Mouse (Mus musculus) kidney, postnatal 0 days (tissue): Measurements from ENCODE around the gene Fopnl. TPM values are rescaled to one million over a fixed set of nuclear protein-coding genes. Genes with fewer than 3 reads are reported as not detected.

Experiments
- ATAC-seq: fragments of 200-750 bp; cut with Nextera tagmentation; replicated peaks from 2 replicates; pipeline ENCODE4 v1.8.0; 2017; ENCODE audit warnings: low read depth, moderate number of reproducible peaks, moderate TSS enrichment, moderate library complexity; ENCODE audit not compliant: low FRiP score
- DNase-seq: peaks from one replicate; pipeline ENCODE4 v3.0.0-alpha.2; 2016; ENCODE audit warnings: low spot score
- H3K27ac ChIP-seq: fragments of 300-500 bp; sonication (generic); 2 replicates; pipeline ENCODE4 v1.5.1; 2014; ENCODE audit warnings: mild to moderate bottlenecking
- H3K27me3 ChIP-seq: fragments of 300-500 bp; sonication (generic); 2 replicates; pipeline ENCODE4 v1.6.1; 2014; ENCODE audit warnings: low read length, mixed read lengths; ENCODE audit not compliant: insufficient read depth
- H3K36me3 ChIP-seq: fragments of 300-500 bp; sonication (generic); 2 replicates; pipeline ENCODE4 v1.6.1; 2014; ENCODE audit warnings: low read length, mixed read lengths; ENCODE audit not compliant: insufficient read depth
- H3K4me1 ChIP-seq: fragments of 300-500 bp; sonication (generic); replicated peaks from 2 replicates; pipeline ENCODE4 v1.6.1; 2014; ENCODE audit warnings: antibody characterized with exemption, low read length, mixed read lengths; ENCODE audit not compliant: insufficient read depth
- H3K4me2 ChIP-seq: fragments of 300-500 bp; sonication (generic); 2 replicates; pipeline ENCODE4 v1.6.1; 2014; ENCODE audit warnings: mild to moderate bottlenecking, low read length, moderate library complexity, mixed read lengths
- H3K4me3 ChIP-seq: fragments of 300-500 bp; sonication (generic); replicated peaks from 2 replicates; pipeline ENCODE4 v1.5.1; 2014; ENCODE audit warnings: low read depth, low read length
- H3K9ac ChIP-seq: fragments of 300-500 bp; sonication (generic); 2 replicates; pipeline ENCODE4 v1.6.1; 2014; ENCODE audit warnings: low read depth, low read length
- H3K9me3 ChIP-seq: fragments of 300-500 bp; sonication (generic); replicated peaks from 2 replicates; pipeline ENCODE4 v1.6.1; 2016; ENCODE audit warnings: low read length, inconsistent platforms, mixed read lengths
- CTCF ChIP-seq: IDR thresholded peaks from 2 replicates; pipeline ENCODE4 v1.5.1; 2016; ENCODE audit warnings: antibody characterized with exemption, low read depth, mild to moderate bottlenecking, moderate library complexity
- WGBS: fragments of 180-500 bp; shearing (Covaris S2); extraction: QIAGEN DNeasy Blood & Tissue Kit; methylation state at CpG from one replicate; pipeline ENCODE4 v1.1.7; 2014; 5-methylcytosine and 5-hydroxymethylcytosine counted together
- polyA plus RNA-seq: library from polyadenylated mRNA; unstranded; fragments of >200 nt; fragmentation: Nextera tagmentation; extraction: Ambion mirVana; gene quantifications from 2 replicates; pipeline ENCODE4 v1.2.1, GENCODE M21; 2015

The Fopnl gene
- polyA plus RNA-seq: 144 and 149 TPM in 2 replicates

DNA sequence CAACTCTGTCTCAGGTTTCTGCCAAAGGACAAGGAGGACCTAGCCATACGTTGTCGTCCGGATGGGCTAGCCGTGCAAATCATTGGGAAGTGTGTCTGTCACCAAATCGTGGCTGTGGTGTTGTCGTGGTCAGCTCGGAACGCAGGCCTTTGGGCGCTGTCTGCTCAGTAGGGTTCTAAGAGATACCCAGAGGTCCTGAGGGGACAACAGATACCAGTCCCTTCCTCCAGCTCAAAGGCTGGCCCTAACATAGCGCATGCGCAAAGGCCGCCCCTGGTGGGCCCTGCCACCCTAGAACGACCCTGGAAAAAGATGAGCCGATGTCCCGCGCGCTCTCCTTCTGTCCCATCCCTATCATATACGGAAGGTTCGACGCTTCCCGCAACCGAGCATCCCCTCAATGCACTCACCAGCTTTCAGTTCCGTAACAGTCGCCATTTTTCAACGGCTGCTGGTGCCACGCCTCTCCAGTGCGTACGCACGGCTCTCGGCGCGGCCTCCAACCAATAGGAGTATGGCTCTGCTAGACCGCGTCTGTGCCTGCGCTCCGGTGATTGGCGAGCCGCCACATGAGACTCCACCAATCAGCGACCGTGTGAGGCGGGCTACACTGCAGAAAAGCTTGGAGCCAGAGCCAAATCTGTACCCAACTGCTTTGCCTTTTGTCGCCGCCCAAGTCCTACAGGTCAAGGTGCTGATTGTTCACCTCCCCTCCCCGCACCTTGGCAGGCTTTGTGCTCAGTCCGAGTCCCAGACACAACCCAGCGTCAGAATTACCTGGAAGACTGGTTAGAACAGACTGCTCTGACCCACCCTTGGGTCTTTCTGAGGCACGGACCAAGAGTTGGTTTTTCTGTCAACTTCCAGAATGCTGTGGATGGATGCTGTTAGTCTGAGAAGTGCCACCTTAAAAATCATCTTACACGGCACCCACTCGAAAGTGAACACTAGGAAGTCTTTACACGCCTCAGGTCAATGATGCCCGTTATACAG, at the start of gene Fopnl:
Fopnl (minus strand) TSS at position 522 of the 993 bp plus-strand sequence.
- TF ChIP-seq CTCF: no peak
- 4% methylated on average over 51 of the region's 51 CpGs for WGBS

DNA sequence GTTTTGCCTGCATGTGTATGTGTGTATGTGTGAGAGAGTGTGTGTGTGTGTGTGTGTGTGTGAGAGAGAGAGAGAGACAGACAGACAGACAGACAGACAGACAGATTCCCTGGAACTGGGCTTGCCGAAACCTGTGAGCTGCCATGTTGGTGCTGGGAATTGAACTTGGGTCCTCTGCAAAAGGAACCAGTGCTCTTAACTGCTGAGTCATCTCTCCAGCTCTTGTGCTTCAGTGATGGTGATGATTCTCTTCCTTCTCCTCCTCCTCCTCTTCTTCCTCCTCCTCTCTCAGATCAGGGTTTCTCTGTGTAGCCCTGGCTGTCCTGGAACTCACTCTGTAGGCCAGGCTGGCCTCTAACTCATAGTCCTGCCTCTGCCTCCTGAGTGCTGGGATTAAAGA, 48.8 kb upstream of the Fopnl start:
- Histone ChIP-seq H3K27ac (no peak overlapping the region), H3K4me3 (no peak overlapping the region), H3K9ac (no peak overlapping the region), H3K4me2 (no peak overlapping the region), H3K4me1 (peaks cover 7% of the 10 kb centered on the region), H3K36me3 (no peaks in the 10 kb centered on the region), H3K27me3 (no peaks in the 10 kb centered on the region), H3K9me3 (no peaks in the 10 kb centered on the region)
- ATAC-seq: no peak
- DNase-seq: no peak
- no peak for TF ChIP-seq CTCF
- WGBS: 100% methylated on average over 1 of the region's 1 CpGs

More for the DNA sequence above, at the start of gene Fopnl:
- Histone ChIP-seq H3K4me1 (peaks cover 9% of the 10 kb centered on the region; the same call in 1 of the 2 replicates), H3K9me3 (no peaks in the 10 kb centered on the region), H3K36me3 (peaks cover 4% of the 10 kb centered on the region; the same call in 1 of the 2 replicates), H3K27me3 (no peaks in the 10 kb centered on the region), H3K4me2 (peak within 1 kb of the TSS; percentile 81), H3K27ac (peak within 1 kb of the TSS; percentile 84), H3K4me3 (peak within 1 kb of the TSS; percentile 69), H3K9ac (peak within 1 kb of the TSS; percentile 82)
- DNase-seq (peak; percentile 99), ATAC-seq (peak; percentile 100)

DNA sequence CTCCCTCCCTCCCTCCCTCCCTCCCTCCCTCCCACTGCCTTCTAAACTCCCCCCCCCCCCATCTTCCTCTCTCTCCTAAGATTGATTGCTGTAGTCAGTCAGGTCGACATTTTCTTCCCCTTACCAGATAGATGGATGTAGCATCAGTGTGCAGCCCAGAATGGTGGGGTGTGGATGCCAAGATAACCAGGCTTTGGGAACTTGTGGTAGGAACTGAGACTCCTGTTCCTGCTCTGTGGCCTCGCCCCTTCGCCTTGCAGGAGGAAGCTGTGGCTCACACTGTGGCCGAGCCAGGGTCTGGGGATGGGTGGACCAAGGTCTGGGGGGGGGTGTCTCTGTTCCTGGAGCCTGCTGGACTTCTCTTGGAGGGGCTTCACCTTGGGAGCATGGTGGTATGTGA, 48.3 kb upstream of the Fopnl start:
- Histone ChIP-seq H3K4me2 (no peak overlapping the region), H3K4me3 (no peak overlapping the region), H3K36me3 (no peaks in the 10 kb centered on the region), H3K4me1 (peaks cover 9% of the 10 kb centered on the region), H3K9me3 (no peaks in the 10 kb centered on the region), H3K9ac (no peak overlapping the region), H3K27ac (no peak overlapping the region), H3K27me3 (no peaks in the 10 kb centered on the region)
- WGBS: 71% methylated on average over 4 of the region's 4 CpGs
- TF ChIP-seq CTCF: no peak
- DNase-seq: no peak
- no peak for ATAC-seq

GRCm38 (mm10) chr16:14364066-14364465, 46.9 kb upstream of the Fopnl start:
- ATAC-seq (no peak), DNase-seq (no peak)
- H3K4me1 ChIP-seq: peaks cover 5% of the 10 kb centered on the region
- no peak overlapping the region for H3K27ac ChIP-seq
- no peak overlapping the region for H3K9ac ChIP-seq
- no peaks in the 10 kb centered on the region for H3K27me3 ChIP-seq
- no peaks in the 10 kb centered on the region for H3K36me3 ChIP-seq
- no peak overlapping the region for H3K4me2 ChIP-seq
- no peak overlapping the region for H3K4me3 ChIP-seq
- 91% methylated on average over 6 of the region's 6 CpGs for WGBS
- TF ChIP-seq CTCF: no peak
- H3K9me3 ChIP-seq: no peaks in the 10 kb centered on the region

DNA sequence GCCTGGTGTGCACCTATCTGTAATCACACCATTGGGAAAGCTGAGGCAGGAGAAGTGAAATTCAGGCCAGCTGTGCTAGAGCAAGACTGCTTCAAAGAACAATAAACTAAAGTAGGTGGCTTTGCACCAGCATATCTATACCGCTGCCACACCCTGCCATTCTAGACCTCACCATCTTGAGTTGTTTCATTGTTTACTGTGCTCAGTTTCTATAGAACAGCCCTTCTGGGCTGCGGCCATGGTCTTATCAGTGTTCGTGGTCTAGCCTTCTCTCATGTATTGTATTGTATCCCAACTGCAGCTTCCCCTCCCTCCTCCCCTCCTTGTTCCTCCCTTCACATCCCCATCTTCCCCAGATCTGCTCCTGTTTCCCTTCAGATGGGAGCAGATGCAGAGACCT, 46.3 kb upstream of the Fopnl start:
- no peak overlapping the region for H3K4me3 ChIP-seq
- no peak overlapping the region for H3K9ac ChIP-seq
- H3K27ac ChIP-seq: no peak overlapping the region
- H3K27me3 ChIP-seq: no peaks in the 10 kb centered on the region
- peaks cover 5% of the 10 kb centered on the region for H3K4me1 ChIP-seq
- DNase-seq (no peak), ATAC-seq (no peak)
- WGBS: 99% methylated on average over 3 of the region's 3 CpGs
- H3K36me3 ChIP-seq: no peaks in the 10 kb centered on the region
- H3K4me2 ChIP-seq: no peak overlapping the region
- no peak for TF ChIP-seq CTCF
- H3K9me3 ChIP-seq: no peaks in the 10 kb centered on the region

DNA sequence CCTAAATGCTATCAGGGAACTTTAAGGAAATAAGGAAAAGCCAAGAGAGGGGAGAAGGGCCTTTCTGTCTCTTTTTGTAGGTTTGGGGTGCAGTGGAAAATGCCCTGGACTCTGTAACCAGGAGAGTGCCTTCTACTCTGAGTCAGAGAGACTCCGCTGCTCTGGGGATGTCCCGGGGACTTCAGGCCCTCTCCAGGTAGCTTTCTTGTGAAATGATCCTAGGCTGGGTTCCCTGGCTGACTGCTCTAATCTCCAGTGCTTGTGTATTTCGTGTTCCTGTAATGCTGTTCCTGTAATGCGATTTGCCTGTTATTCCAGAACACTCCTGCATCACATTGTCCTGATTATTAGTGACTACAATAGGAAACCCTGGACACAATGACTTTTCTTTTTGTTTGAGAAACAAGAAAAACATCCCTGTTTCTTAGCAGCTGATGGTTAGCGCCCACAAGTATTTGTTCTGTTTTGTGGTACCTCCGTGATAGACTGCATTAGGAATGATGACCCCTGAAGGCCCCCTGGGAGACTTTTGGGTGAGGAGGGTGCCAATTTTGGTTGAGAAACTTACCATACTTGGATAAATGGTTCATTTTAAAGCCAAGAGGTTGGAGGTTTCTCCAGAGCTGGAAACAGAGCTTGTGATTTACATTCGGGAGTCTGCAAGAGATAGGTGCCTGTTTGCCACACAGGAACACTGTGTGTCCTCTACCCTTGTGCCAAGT, 45.1 kb upstream of the Fopnl start:
- H3K9me3 ChIP-seq: no peaks in the 10 kb centered on the region
- H3K27me3 ChIP-seq: no peaks in the 10 kb centered on the region
- no peak for ATAC-seq
- WGBS: 34% methylated on average over 7 of the region's 7 CpGs
- H3K36me3 ChIP-seq: no peaks in the 10 kb centered on the region
- no peak for TF ChIP-seq CTCF
- H3K4me1 ChIP-seq: peaks cover 5% of the 10 kb centered on the region
- H3K4me3 ChIP-seq: peak overlapping the region; percentile 79
- peak overlapping the region; percentile 81 for H3K4me2 ChIP-seq
- peak; percentile 13 for DNase-seq
- peak overlapping the region; percentile 81; the same call in 1 of the 2 replicates for H3K27ac ChIP-seq
- peak overlapping the region; percentile 86 for H3K9ac ChIP-seq
